Mouse (Mus musculus): Measurements from ENCODE around the gene Scrn1. TPM values are rescaled to one million over a fixed set of nuclear protein-coding genes. Genes with fewer than 3 reads are reported as not detected.
A peak's percentile ranks its signal among the peaks of the same experiment; 100 is the strongest.

Scrn1 gene
- polyA plus RNA-seq, 1 experiment from 2014 or later = 3.0 TPM

DNA sequence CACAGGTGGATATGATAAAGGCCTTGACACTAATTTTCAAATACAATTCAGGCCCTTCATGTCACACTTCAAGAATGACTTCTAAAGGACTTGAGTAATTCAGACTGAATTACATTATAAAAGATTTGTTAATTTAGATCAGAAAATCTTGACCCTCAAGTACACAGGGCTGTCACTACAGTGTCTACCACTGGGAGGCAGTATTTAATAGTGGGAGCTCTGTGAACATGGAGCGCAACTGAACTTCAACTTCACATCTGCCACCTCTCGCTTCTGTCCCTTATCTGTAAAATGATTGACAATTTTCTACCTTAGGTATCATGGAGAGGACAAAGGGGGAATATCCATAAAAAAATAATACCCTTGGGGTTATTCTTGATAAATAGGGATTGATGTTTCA, 19.9 kb upstream of the Scrn1 start:
- Histone ChIP-seq H3K9ac (ENCODE audit: low read depth, low read length) (no peak overlapping the region), H3K9me3 (ENCODE audit: control insufficient read depth, low read length) (no peaks in the 10 kb centered on the region), H3K27me3 (replicated peaks; ENCODE audit: control insufficient read depth, insufficient read depth, low read length) (no peaks in the 10 kb centered on the region), H3K27ac (ENCODE audit: low read depth, low read length) (no peak overlapping the region), H3K4me3 (ENCODE audit: low read depth, low read length) (no peak overlapping the region), H3K36me3 (ENCODE audit: control insufficient read depth, insufficient read depth, low read length) (no peaks in the 10 kb centered on the region; the same call in 1 of the 2 replicates), H3K4me1 (replicated peaks; ENCODE audit: control insufficient read depth, insufficient read depth, low read length) (no peaks in the 10 kb centered on the region), H3K4me2 (no peak overlapping the region)
- no peak for DNase-seq (ENCODE audit: low spot score)
- 16% methylated on average over 2 of the region's 2 CpGs for WGBS
- no peak for ATAC-seq (replicated peaks; ENCODE audit: low FRiP score)

DNA sequence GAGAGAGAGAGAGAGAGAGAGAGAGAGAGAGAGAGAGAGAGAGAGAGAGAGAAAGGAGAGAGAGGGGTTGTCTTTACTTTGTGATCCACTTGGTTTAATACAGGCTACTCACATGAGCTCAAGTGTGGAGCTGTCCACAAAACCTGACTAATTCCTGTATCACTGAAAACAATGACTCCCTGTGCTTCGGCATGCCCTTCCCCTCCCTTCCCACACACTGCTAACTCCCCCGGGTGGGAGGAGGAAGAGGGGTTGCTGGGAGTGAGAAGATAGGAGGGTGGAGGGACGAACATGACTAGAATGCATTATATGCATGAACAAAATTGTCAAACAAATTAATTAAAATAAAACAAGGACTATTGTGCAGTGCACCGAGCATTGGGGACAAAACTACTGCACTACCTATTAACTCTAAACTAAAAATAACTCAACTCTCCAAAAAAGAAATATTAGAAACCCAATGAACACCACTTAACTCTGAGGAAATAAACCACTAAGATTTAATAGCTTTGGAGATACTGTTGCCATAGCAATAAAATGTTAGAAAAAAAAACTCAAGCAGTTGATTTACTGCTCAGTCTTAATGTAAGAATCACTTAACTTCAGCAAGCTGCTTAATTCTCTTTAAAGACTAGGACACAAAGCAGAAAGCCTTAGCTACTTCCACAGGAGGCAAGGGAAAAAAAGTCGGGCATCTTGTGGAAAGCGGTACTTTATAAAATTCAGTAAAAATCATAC, 7.1 kb upstream of the Scrn1 start:
- Histone ChIP-seq H3K4me3 (ENCODE audit: low read depth, low read length) (no peak overlapping the region), H3K9me3 (ENCODE audit: control insufficient read depth, low read length) (no peaks in the 10 kb centered on the region), H3K36me3 (ENCODE audit: control insufficient read depth, insufficient read depth, low read length) (no peaks in the 10 kb centered on the region), H3K9ac (ENCODE audit: low read depth, low read length) (no peak overlapping the region), H3K27me3 (replicated peaks; ENCODE audit: control insufficient read depth, insufficient read depth, low read length) (no peaks in the 10 kb centered on the region; the same call in 1 of the 2 replicates), H3K4me2 (no peak overlapping the region), H3K27ac (ENCODE audit: low read depth, low read length) (no peak overlapping the region), H3K4me1 (replicated peaks; ENCODE audit: control insufficient read depth, insufficient read depth, low read length) (no peaks in the 10 kb centered on the region)
- no peak for DNase-seq (ENCODE audit: low spot score)
- ATAC-seq (replicated peaks; ENCODE audit: low FRiP score) = no peak
- WGBS = 44% methylated on average over 6 of the region's 6 CpGs

DNA sequence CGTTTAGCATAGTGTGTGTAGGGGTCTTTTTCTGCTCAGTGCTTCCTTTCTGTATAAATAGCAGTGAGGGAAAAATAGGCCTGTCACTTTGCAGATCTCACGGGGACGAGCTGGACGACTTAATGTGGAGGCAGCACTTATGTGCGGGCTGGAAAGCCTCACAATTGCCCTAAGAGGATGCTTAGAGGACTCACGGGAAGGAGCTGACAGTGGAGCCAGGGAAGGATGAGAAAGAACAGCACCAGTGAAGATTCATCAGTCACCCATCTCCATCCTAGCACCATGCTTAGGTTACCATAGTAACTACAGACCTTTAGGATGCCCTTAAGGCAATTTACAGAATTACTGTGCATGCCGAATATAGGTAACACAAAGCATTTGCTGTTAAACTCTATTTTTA, 3.5 kb upstream of the Scrn1 start:
- no peaks in the 10 kb centered on the region for H3K36me3 ChIP-seq (ENCODE audit: control insufficient read depth, insufficient read depth, low read length)
- no peak overlapping the region for H3K4me3 ChIP-seq (ENCODE audit: low read depth, low read length)
- peaks cover 23% of the 10 kb centered on the region for H3K27me3 ChIP-seq (replicated peaks; ENCODE audit: control insufficient read depth, insufficient read depth, low read length)
- 59% methylated on average over 7 of the region's 7 CpGs for WGBS
- no peak overlapping the region for H3K9ac ChIP-seq (ENCODE audit: low read depth, low read length)
- DNase-seq (ENCODE audit: low spot score) (no peak), ATAC-seq (replicated peaks; ENCODE audit: low FRiP score) (no peak)
- H3K9me3 ChIP-seq (ENCODE audit: control insufficient read depth, low read length) = no peaks in the 10 kb centered on the region
- peaks cover 4% of the 10 kb centered on the region for H3K4me1 ChIP-seq (replicated peaks; ENCODE audit: control insufficient read depth, insufficient read depth, low read length)
- no peak overlapping the region for H3K27ac ChIP-seq (ENCODE audit: low read depth, low read length)
- H3K4me2 ChIP-seq = no peak overlapping the region

DNA sequence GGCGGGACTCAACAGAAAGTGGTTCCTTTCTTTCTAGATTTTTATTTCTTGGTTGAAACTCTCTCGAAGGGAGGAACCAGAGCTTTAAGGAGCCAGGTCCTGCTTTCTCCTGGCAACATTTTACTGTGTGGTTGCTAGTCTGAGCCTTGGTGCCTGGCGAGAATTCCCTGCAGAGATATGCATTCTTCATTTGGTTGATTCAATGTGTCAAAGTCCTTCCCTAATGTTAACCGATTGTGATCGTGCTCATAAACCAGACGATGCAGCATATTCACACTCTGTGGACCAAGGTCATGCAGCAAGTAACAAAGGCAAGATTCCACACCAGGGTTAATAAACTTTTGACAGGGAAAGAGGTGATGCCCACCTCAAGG, 244 bp upstream of the Scrn1 start:
- 18% methylated on average over 6 of the region's 6 CpGs for WGBS
- Histone ChIP-seq H3K4me3 (ENCODE audit: low read depth, low read length) (peak overlapping the region; percentile 49), H3K9ac (ENCODE audit: low read depth, low read length) (no peak overlapping the region), H3K36me3 (ENCODE audit: control insufficient read depth, insufficient read depth, low read length) (no peaks in the 10 kb centered on the region), H3K27ac (ENCODE audit: low read depth, low read length) (no peak overlapping the region), H3K9me3 (ENCODE audit: control insufficient read depth, low read length) (no peaks in the 10 kb centered on the region), H3K27me3 (replicated peaks; ENCODE audit: control insufficient read depth, insufficient read depth, low read length) (peaks cover 31% of the 10 kb centered on the region), H3K4me1 (replicated peaks; ENCODE audit: control insufficient read depth, insufficient read depth, low read length) (peaks cover 4% of the 10 kb centered on the region), H3K4me2 (peak overlapping the region; percentile 86)
- no peak for DNase-seq (ENCODE audit: low spot score)
- ATAC-seq (replicated peaks; ENCODE audit: low FRiP score) = no peak

DNA sequence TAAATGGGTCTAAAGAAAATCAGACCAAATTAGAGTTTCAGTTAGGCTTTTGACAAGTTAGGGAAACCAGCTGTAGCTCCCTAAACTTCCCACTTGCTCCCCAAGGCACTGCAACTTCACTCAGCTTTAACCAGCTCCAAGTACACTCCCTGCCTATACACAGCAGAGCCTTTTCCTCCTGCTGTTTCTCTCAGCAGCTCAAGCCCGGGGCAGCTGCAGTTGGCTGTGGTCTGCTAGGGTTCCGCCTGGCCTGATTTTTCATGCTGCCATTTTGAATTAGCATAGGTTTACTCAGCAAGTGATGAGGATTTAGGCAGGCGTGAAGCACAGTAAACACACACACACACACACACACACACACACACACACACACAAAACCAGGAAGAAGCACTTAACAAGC, 1.3 kb downstream of the Scrn1 start:
- ATAC-seq (replicated peaks; ENCODE audit: low FRiP score) (no peak), DNase-seq (ENCODE audit: low spot score) (no peak)
- 49% methylated on average over 3 of the region's 3 CpGs for WGBS
- peaks cover 4% of the 10 kb centered on the region for H3K4me1 ChIP-seq (replicated peaks; ENCODE audit: control insufficient read depth, insufficient read depth, low read length)
- no peaks in the 10 kb centered on the region for H3K36me3 ChIP-seq (ENCODE audit: control insufficient read depth, insufficient read depth, low read length)
- H3K4me3 ChIP-seq (ENCODE audit: low read depth, low read length) = no peak overlapping the region
- H3K27me3 ChIP-seq (replicated peaks; ENCODE audit: control insufficient read depth, insufficient read depth, low read length) = peaks cover 31% of the 10 kb centered on the region
- no peaks in the 10 kb centered on the region for H3K9me3 ChIP-seq (ENCODE audit: control insufficient read depth, low read length)
- H3K9ac ChIP-seq (ENCODE audit: low read depth, low read length) = no peak overlapping the region
- no peak overlapping the region for H3K27ac ChIP-seq (ENCODE audit: low read depth, low read length)
- no peak overlapping the region; the same call in 1 of the 2 replicates for H3K4me2 ChIP-seq

DNA sequence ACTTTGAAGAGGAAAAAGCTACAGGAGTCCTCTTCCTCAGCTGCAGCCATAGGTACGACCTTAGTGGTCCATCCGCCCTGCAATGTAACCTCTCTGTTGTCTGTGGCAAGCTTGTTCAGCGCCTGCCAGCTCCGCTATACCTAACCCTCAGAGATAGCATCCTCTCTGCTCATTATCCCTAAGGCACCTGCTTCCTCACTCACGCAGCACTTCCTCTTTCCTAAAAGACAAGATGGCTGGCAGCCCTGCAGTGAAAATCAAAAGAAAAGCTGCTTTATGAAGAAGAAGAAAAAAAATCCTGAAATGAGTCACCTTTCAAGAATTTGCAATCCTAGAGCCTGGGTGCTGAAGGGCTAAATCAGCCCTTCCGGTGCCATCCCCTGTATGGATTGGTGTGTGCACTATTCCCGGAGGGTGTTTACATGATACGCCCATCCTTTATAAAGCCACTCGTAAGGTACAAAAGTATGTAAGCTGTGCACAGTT, 1.7 kb downstream of the Scrn1 start:
- peaks cover 34% of the 10 kb centered on the region for H3K27me3 ChIP-seq (replicated peaks; ENCODE audit: control insufficient read depth, insufficient read depth, low read length)
- no peak overlapping the region for H3K9ac ChIP-seq (ENCODE audit: low read depth, low read length)
- ATAC-seq (replicated peaks; ENCODE audit: low FRiP score) (no peak), DNase-seq (ENCODE audit: low spot score) (no peak)
- no peaks in the 10 kb centered on the region for H3K9me3 ChIP-seq (ENCODE audit: control insufficient read depth, low read length)
- peaks cover 4% of the 10 kb centered on the region for H3K4me1 ChIP-seq (replicated peaks; ENCODE audit: control insufficient read depth, insufficient read depth, low read length)
- no peak overlapping the region for H3K27ac ChIP-seq (ENCODE audit: low read depth, low read length)
- H3K4me2 ChIP-seq = no peak overlapping the region; the same call in 1 of the 2 replicates
- no peaks in the 10 kb centered on the region for H3K36me3 ChIP-seq (ENCODE audit: control insufficient read depth, insufficient read depth, low read length)
- WGBS = 54% methylated on average over 9 of the region's 9 CpGs
- H3K4me3 ChIP-seq (ENCODE audit: low read depth, low read length) = no peak overlapping the region

DNA sequence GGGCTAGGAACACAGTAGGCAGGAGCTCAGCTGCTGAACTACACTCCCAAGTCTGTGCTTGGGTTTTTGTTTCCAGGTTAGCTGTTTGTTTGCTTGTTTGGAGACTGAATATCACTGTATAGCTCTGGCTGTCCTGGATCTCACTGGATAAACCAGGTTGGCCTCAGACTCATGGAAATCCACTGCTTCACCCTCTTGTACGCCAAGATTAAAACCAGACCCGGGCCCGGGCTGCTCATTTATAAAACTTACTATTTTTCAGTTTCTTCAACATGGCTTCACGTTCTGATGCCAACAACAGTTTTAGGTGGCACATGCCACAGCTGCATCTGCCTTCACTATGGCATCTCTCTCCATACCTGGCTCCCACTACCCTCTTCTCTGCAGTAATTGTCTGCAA, 2.7 kb downstream of the Scrn1 start:
- Histone ChIP-seq H3K9ac (ENCODE audit: low read depth, low read length) (no peak overlapping the region), H3K27ac (ENCODE audit: low read depth, low read length) (no peak overlapping the region), H3K9me3 (ENCODE audit: control insufficient read depth, low read length) (no peaks in the 10 kb centered on the region), H3K4me3 (ENCODE audit: low read depth, low read length) (no peak overlapping the region), H3K36me3 (ENCODE audit: control insufficient read depth, insufficient read depth, low read length) (no peaks in the 10 kb centered on the region), H3K27me3 (replicated peaks; ENCODE audit: control insufficient read depth, insufficient read depth, low read length) (peaks cover 34% of the 10 kb centered on the region), H3K4me1 (replicated peaks; ENCODE audit: control insufficient read depth, insufficient read depth, low read length) (peaks cover 4% of the 10 kb centered on the region), H3K4me2 (no peak overlapping the region)
- no peak for ATAC-seq (replicated peaks; ENCODE audit: low FRiP score)
- no peak for DNase-seq (ENCODE audit: low spot score)
- 83% methylated on average over 4 of the region's 4 CpGs for WGBS

DNA sequence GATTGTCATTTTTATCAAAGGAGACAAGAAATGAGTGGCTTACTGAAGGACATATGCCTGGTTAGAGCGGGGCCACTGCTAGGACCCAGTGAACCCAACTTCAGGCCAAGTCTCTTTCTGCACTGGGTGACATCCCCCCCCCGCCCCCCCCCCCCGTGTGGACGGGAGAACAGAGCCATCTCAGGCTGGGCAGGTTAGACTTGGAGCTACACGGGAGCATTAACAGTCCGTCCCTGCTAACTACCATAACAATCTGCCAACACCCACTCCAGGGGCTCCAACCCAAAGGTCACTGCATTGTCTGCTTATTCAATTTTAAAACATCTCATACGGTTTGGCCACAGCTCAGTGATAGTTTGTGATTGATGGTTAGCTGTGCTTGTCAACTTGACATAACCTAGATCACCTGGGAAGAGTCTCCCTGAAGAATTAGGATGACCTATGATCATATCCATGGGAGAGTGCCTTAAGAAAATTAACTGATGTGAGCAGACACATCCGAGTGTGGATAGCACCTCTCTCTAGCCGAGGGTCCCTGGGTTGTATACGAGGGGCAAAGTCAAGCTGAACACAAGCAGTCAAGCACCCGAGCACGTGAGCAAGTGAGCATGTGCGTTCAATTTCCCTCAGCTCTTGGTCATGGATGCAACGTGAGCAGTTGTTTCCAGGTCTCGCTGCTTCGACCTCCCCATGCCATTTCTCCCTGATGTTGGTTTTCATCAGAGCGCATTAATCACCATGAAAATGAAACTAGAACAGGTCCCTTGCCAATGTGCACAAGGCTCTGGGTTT, 4.1 kb downstream of the Scrn1 start:
- ATAC-seq (replicated peaks; ENCODE audit: low FRiP score) (no peak), DNase-seq (ENCODE audit: low spot score) (no peak)
- Histone ChIP-seq H3K36me3 (ENCODE audit: control insufficient read depth, insufficient read depth, low read length) (no peaks in the 10 kb centered on the region), H3K4me2 (no peak overlapping the region), H3K4me3 (ENCODE audit: low read depth, low read length) (no peak overlapping the region), H3K9ac (ENCODE audit: low read depth, low read length) (no peak overlapping the region), H3K27me3 (replicated peaks; ENCODE audit: control insufficient read depth, insufficient read depth, low read length) (peaks cover 34% of the 10 kb centered on the region), H3K27ac (ENCODE audit: low read depth, low read length) (no peak overlapping the region), H3K9me3 (ENCODE audit: control insufficient read depth, low read length) (no peaks in the 10 kb centered on the region), H3K4me1 (replicated peaks; ENCODE audit: control insufficient read depth, insufficient read depth, low read length) (peaks cover 4% of the 10 kb centered on the region)
- 70% methylated on average over 17 of the region's 17 CpGs for WGBS

Data from liver, embryonic 11.5 days (tissue).